Mouse (Mus musculus): Measurements from ENCODE around the gene Ago1.

DNA sequence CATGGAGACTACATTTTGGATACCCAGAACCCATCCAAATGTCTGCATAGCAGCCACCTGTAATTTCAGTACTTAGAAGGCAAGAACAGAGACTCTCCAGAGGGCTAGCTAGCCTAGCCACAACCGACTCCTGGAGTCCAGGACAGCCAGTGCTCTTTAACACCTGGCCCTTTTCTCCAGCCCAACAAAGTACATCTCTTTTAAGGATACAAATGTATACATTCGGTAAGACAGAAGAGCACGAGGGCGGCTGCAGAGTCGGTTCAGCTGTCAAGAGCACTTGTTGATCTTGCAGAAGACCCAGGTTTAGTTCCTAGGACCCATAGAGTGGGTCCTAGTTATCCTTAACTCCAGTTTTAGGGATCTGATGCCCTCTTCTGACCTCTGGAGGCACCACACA lies 13.1 kb upstream of the Ago1 start:
- TF ChIP-seq CTCF (IDR thresholded peaks at IDR 0.05) (no peak), EP300 (IDR thresholded peaks at IDR 0.05) (no peak)

Measured in lung, postnatal 0 days (tissue).